Mouse (Mus musculus): ENCODE results near the gene Atp4a.

GRCm38 (mm10) chr7:30744022-30744598 lies 32.1 kb downstream of the Atp4a start:
- TF ChIP-seq CTCF (IDR thresholded peaks at IDR 0.05; ENCODE audit: extremely low read depth, insufficient read depth, insufficient read length, insufficient replicate concordance) (no peak), POLR2A (IDR thresholded peaks at IDR 0.05; ENCODE audit: low read depth, low read length) (no peak)
